Mouse (Mus musculus) limb, embryonic 14.5 days (tissue): ENCODE data around the gene Olfr108. TPM values are rescaled to one million over a fixed set of nuclear protein-coding genes. Genes with fewer than 3 reads are reported as not detected.

ENCODE experiments used
- ATAC-seq: fragments of 200-750 bp; cut with Nextera tagmentation; 2 replicates; pipeline ENCODE4 v1.8.0; 2017; ENCODE audit warnings: low read depth, moderate number of reproducible peaks, moderate TSS enrichment; ENCODE audit not compliant: low FRiP score
- DNase-seq: peaks from one replicate; pipeline ENCODE4 v3.0.0-alpha.2; 2015; ENCODE audit warnings: low spot score
- H3K27ac ChIP-seq: fragments of 300-500 bp; sonication (generic); replicated peaks from 2 replicates; pipeline ENCODE4 v1.5.1; 2014; ENCODE audit warnings: low read depth, mild to moderate bottlenecking, low read length, moderate library complexity, mixed read lengths
- H3K27me3 ChIP-seq: fragments of 300-500 bp; sonication (generic); 2 replicates; pipeline ENCODE4 v1.6.1; 2014; ENCODE audit warnings: low read length, mixed read lengths; ENCODE audit not compliant: control insufficient read depth, insufficient read depth
- H3K36me3 ChIP-seq: fragments of 300-500 bp; sonication (generic); 2 replicates; pipeline ENCODE4 v1.6.1; 2014; ENCODE audit warnings: mild to moderate bottlenecking, low read length, moderate library complexity, mixed read lengths; ENCODE audit not compliant: control insufficient read depth, insufficient read depth
- H3K4me1 ChIP-seq: fragments of 300-500 bp; sonication (generic); 2 replicates; pipeline ENCODE4 v1.6.1; 2014; ENCODE audit warnings: antibody characterized with exemption, low read length, mixed read lengths; ENCODE audit not compliant: control insufficient read depth, insufficient read depth
- H3K4me2 ChIP-seq: fragments of 300-500 bp; sonication (generic); replicated peaks from 2 replicates; pipeline ENCODE4 v1.6.1; 2014; ENCODE audit warnings: low read depth, mild to moderate bottlenecking, low read length, moderate library complexity; ENCODE audit not compliant: severe bottlenecking
- H3K4me3 ChIP-seq: fragments of 300-500 bp; sonication (generic); replicated peaks from 2 replicates; pipeline ENCODE4 v1.5.1; 2014; ENCODE audit warnings: low read length
- H3K9ac ChIP-seq: fragments of 300-500 bp; sonication (generic); 2 replicates; pipeline ENCODE4 v1.6.1; 2014; ENCODE audit warnings: mild to moderate bottlenecking, low read depth, low read length, moderate library complexity; ENCODE audit not compliant: severe bottlenecking
- H3K9me3 ChIP-seq: fragments of 300-500 bp; sonication (generic); 2 replicates; pipeline ENCODE4 v1.6.1; 2016; ENCODE audit warnings: low read length; ENCODE audit not compliant: control insufficient read depth
- POLR2A ChIP-seq: fragments of 200-500 bp; IDR thresholded peaks from 2 replicates; pipeline ENCODE4 v1.8.0; 2012; ENCODE audit warnings: inconsistent platforms, mild to moderate bottlenecking, moderate library complexity, borderline replicate concordance; ENCODE audit not compliant: insufficient read depth, insufficient read length; ENCODE audit errors: extremely low read depth
- WGBS: fragments of 180-500 bp; shearing (Covaris S2); extraction: QIAGEN DNeasy Blood & Tissue Kit; methylation state at CpG from one replicate; pipeline ENCODE4 v1.1.7; 2014; 5-methylcytosine and 5-hydroxymethylcytosine counted together
- polyA plus RNA-seq, 2 experiments: library from polyadenylated mRNA; depleted of rRNA in 1 of 2; stranded (reverse) in 1 of 2; unstranded in 1 of 2; fragments of >200 nt; fragmentation: Nextera tagmentation in 1 of 2; extraction: Ambion mirVana in 1 of 2; gene quantifications; 2 replicates each; pipeline versions ENCODE4 v1.2.1 to v1.2.3; 2012 to 2014

Gene Olfr108
- polyA plus RNA-seq (2012; rRNA removed) = not detected in 2 replicates
- polyA plus RNA-seq (2014; fragmentation: Nextera tagmentation; extraction: Ambion mirVana) = not detected in 2 replicates

- Histone ChIP-seq H3K4me1 (no peaks in the 10 kb centered on the region), H3K36me3 (no peaks in the 10 kb centered on the region), H3K4me2 (no peak within 1 kb of the TSS), H3K4me3 (no peak within 1 kb of the TSS), H3K9ac (no peak within 1 kb of the TSS), H3K27ac (no peak within 1 kb of the TSS), H3K9me3 (no peaks in the 10 kb centered on the region), H3K27me3 (no peaks in the 10 kb centered on the region)
- 94% methylated on average over 1 of the region's 1 CpGs for WGBS
- no peak for ATAC-seq
- DNase-seq = no peak
- no peak for TF ChIP-seq POLR2A
Observed at GRCm38 (mm10) chr17:37445180-37445579, at the start of gene Olfr108. Olfr108 (plus strand) TSS chr17:37445480.

- no peak for ATAC-seq
- no peak for DNase-seq
- WGBS = 81% methylated on average over 3 of the region's 3 CpGs
- Histone ChIP-seq H3K9ac (no peak within 1 kb of the TSS), H3K36me3 (no peaks in the 10 kb centered on the region), H3K27me3 (no peaks in the 10 kb centered on the region), H3K4me1 (no peaks in the 10 kb centered on the region), H3K27ac (no peak within 1 kb of the TSS), H3K9me3 (no peaks in the 10 kb centered on the region), H3K4me3 (no peak within 1 kb of the TSS), H3K4me2 (no peak within 1 kb of the TSS)
- TF ChIP-seq POLR2A = no peak
Observed at GRCm38 (mm10) chr17:37398926-37399325, 46.4 kb upstream of the Olfr108 start, which contains the start of gene Olfr107. Olfr107 (plus strand) TSS chr17:37399226.

- Histone ChIP-seq H3K9me3 (no peaks in the 10 kb centered on the region), H3K9ac (no peak overlapping the region), H3K4me2 (no peak overlapping the region), H3K27ac (no peak overlapping the region), H3K36me3 (no peaks in the 10 kb centered on the region), H3K27me3 (no peaks in the 10 kb centered on the region), H3K4me1 (no peaks in the 10 kb centered on the region), H3K4me3 (no peak overlapping the region)
- TF ChIP-seq POLR2A = no peak
- no peak for ATAC-seq
- DNase-seq = no peak
Observed at GRCm38 (mm10) chr17:37413380-37413779, 31.9 kb upstream of the Olfr108 start.

DNA sequence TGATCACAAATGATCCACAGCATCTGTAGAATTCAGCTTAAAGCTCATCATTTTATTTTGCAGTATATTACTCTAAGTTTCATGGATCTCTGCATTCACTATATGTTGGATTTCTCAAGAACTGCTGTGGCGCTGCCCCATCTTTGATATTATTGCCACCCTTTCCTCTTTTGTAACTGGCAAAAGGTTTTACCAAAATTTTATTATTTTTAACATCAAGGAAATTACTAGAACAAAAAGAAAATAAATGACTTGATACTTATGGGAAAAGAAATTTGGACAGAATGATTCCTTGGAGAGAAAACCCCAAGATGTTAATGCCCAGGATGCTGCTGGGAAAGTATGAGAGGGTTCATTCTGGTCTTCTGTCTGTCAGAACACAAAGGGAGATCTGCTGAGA is 13.3 kb downstream of the Olfr108 start, which contains the start of gene Olfr109:
TSS of gene Olfr109 (plus strand) at position 301 of the 400 bp plus-strand sequence.
- Histone ChIP-seq H3K9ac (no peak within 1 kb of the TSS), H3K27me3 (no peaks in the 10 kb centered on the region), H3K4me3 (no peak within 1 kb of the TSS), H3K4me2 (no peak within 1 kb of the TSS), H3K27ac (no peak within 1 kb of the TSS), H3K4me1 (no peaks in the 10 kb centered on the region), H3K9me3 (no peaks in the 10 kb centered on the region), H3K36me3 (no peaks in the 10 kb centered on the region)
- 79% methylated on average over 1 of the region's 1 CpGs for WGBS
- no peak for ATAC-seq
- TF ChIP-seq POLR2A = no peak
- DNase-seq = no peak

- no peak for TF ChIP-seq POLR2A
- Histone ChIP-seq H3K9me3 (no peaks in the 10 kb centered on the region), H3K36me3 (no peaks in the 10 kb centered on the region), H3K9ac (no peak within 1 kb of the TSS), H3K4me2 (no peak within 1 kb of the TSS), H3K27me3 (no peaks in the 10 kb centered on the region), H3K4me1 (no peaks in the 10 kb centered on the region), H3K4me3 (no peak within 1 kb of the TSS), H3K27ac (no peak within 1 kb of the TSS)
- 91% methylated on average over 2 of the region's 2 CpGs for WGBS
- DNase-seq = no peak
- ATAC-seq = no peak
Observed at GRCm38 (mm10) chr17:37483452-37483851, 38.2 kb downstream of the Olfr108 start, which contains the start of gene H2-M2. H2-M2 (minus strand) TSS chr17:37483552.
